Comparison of ENCODE assay signal across 1 mouse cellular context in the genomic region with DNA sequence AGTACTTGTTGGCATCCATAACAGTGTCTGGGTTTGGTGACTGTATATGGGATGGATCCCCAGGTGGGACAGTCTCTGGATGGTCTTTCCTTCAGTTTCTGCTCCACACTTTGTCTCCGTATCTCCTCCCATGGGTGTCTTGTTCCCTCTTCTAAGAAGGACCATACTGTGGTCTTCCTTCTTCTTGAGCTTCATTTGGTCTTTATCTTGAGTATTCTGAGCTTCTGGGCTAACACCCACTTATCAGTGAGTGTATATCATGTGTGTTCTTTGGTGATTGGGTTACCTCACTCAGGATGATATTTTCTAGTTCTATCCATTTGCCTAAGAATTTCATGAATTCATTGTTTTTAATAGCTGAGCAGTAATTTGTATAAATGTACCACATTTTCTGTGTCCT.
TF ChIP-seq lines count a peak whose summit lies in the region.

No protein-coding gene starts in this region.

TF ChIP-seq in MEL, 35 proteins besides CTCF, POLR2A, EP300 and RAD21:
- peak; percentile 42; the same call in 1 of the 2 replicates for TF ChIP-seq GATA1 (IDR thresholded peaks at IDR 0.05; ENCODE audit: low read depth, low read length)
